Mouse (Mus musculus): ENCODE measurements around the gene Fam213a.

DNA sequence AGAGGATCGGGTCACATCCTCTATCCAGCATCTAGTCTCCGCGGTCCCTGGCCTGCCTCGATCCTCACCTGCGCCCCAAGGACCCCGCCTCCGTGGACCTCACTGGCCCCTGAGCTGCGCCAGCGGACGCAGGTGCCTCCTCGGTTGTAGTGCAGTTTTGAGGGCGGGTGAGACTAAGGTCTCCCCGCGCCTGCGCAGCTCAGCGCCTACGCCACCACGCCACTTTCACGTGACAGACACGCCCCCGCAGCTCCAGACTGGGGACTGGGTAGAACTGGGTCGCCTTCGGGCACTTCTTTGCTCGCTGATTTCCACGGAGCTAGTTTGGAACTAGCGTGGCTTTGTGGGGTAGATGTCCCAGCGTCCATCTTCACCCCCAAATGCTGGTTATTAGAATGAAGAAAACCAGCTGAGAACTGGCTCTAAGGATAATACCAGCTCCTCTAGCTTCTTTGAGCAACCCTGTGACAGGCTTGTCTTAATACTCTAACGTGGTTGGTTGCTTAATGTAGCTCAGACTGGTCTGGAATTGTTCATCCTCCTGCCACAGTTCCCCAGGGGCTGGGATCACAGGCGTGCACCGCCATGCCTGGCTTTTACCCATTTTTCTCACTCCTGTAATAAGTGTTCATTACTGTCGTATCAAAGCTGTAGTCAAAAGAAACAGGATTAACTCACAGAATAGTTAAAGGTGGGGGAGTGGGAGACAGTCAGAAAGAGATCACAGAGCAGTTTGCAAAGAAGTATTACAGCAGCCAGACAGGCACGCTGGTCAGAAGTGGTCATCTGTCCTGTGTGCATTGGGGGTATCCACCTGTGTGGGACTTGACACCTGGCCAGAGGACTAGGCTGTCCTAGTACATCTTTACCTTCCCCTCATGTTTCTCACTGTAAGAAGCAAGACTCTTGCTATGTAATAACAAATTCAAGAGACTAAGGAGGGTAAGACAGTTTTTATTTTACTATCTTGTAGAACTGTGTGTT is at the start of gene Fam213a:
- TF ChIP-seq EP300 (IDR thresholded peaks at IDR 0.05; ENCODE audit: low read depth) = no peak
- TF ChIP-seq CTCF (IDR thresholded peaks at IDR 0.05; ENCODE audit: low read depth) = no peak
